Mouse (Mus musculus) gastrocnemius, adult 2 months (tissue): ENCODE data around the gene Togaram1. TPM values are rescaled to one million over a fixed set of nuclear protein-coding genes. Genes with fewer than 3 reads are reported as not detected.

Experiments
- DNase-seq: peaks from one replicate; pipeline ENCODE4 v3.0.0; 2022
- H3K27ac ChIP-seq: fragments of 200-600 bp; 2 replicates; pipeline ENCODE4 v1.8.1; 2022; ENCODE audit warnings: mild to moderate bottlenecking
- H3K4me3 ChIP-seq: fragments of 200-600 bp; 2 replicates; pipeline ENCODE4 v1.8.1; 2022; ENCODE audit warnings: mild to moderate bottlenecking, moderate library complexity
- CTCF ChIP-seq: fragments of 200-600 bp; IDR thresholded peaks from 2 replicates; pipeline ENCODE4 v1.8.1; 2022; ENCODE audit warnings: antibody characterized with exemption, mild to moderate bottlenecking, moderate library complexity
- intact Hi-C: fragments of 180-260 bp; cut with DNase I; formaldehyde crosslinking; loops from one replicate; pipeline ENCODE4 v1.15.1; 2025
- long read RNA-seq, 2 experiments: library from polyadenylated mRNA; stranded (forward); transcript quantifications; one replicate each; pipeline ENCODE4 v2.0.0; 2021
- total RNA-seq, 2 experiments: library from RNA; stranded (reverse); gene quantifications; 2 replicates each; pipeline ENCODE4 v1.2.3; 2021

Gene Togaram1
- 1 to 10 TPM; 9.2 to 9.7 TPM for total RNA-seq
- long read RNA-seq, experiment 1, partial matches to known transcripts = 5 of 5 reads
- long read RNA-seq, experiment 1, other reads (novel, unspliced or antisense) = 0 of 5 reads
- long read RNA-seq, experiment 2, full-length matches to known transcripts = 2 of 2 reads
- long read RNA-seq, experiment 2, partial matches to known transcripts = 0 of 2 reads
- long read RNA-seq, experiment 2, other reads (novel, unspliced or antisense) = 0 of 2 reads

DNA sequence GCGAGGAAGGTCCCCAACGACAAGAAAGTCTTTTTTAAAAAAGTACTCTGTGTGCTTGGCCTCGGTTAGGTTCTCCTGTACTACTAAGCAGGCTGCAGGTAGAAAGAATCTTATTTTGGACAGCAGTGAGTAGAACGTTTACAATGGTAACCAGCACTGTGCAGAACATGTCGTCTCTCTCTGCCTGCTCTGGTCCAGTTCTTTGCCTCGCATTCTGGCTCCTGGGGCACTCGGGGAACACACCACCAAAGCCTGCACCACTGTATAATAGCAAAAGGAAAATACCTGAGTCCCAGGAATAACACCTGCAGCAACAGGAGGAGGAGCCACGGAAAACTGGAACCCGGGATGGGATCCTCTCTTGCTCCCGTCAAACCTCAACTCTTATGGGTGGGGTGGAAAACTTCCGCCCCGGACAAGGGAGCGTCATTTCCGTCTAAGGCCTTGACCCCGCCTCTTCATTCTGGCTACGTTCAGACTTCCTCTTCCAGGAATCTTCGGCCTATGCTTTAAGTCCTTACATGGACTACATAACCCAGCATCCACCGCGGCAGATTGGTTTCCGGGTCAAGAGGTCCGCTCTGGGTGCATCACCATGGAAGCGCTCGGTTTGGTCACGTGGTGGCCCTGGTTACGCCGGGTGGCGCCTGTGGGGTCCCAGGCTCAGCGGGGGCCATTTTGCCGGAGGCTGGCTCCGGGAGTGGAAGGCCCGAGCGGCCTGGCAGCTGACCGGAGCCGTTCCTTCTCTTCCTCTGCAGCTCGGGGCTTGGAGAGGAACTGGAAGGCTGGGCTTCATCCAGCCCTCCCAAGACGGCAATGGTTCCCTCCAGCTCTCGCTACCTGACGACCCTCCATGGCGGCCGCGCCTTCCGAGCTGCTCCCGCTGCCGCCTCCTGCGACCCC is at the start of gene Togaram1, which contains the start of gene Klhl28:
Gene Togaram1, plus strand, starts transcription at position 681 of the 903 bp plus-strand sequence.
Gene Klhl28, minus strand, starts transcription at position 411 of the 903 bp plus-strand sequence.
- intact Hi-C loops = loop anchor here (5.0 to 10.0 kb wide), 3 partner anchors 72 to 209 kb away; partner anchors contain the start of genes Fkbp3, Mis18bp1 and Prpf39
- H3K4me3 ChIP-seq = peak within 1 kb of the TSS; percentile 80
- peak within 1 kb of the TSS; percentile 94 for H3K27ac ChIP-seq
- DNase-seq = peak; percentile 99
- TF ChIP-seq CTCF = no peak

DNA sequence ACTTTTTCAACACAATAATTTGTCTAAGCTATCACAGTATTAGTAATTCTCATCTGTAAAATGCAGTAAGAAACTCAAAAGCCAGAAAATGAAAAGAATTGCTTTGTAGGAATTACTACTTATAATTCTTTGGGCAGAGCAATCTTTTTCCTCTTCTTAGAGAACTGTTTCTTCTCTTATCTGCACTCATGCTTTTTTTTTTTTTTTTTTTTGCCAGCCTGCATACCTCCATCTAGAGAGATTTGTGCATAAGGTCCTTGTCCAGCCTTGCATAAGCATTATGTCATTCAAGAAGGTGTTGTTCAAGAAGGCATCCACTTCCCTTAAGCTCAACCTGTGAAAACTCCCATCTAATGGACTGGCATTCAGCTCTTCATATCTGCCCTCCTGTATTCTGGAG is 48.9 kb upstream of the Togaram1 start:
- Histone ChIP-seq H3K4me3 (no peak overlapping the region), H3K27ac (no peak overlapping the region)
- no peak for DNase-seq
- TF ChIP-seq CTCF = no peak
- intact Hi-C loops = loop anchor here (2.0 kb wide), 1 partner anchor 46 kb away; no protein-coding TSS in a partner anchor

DNA sequence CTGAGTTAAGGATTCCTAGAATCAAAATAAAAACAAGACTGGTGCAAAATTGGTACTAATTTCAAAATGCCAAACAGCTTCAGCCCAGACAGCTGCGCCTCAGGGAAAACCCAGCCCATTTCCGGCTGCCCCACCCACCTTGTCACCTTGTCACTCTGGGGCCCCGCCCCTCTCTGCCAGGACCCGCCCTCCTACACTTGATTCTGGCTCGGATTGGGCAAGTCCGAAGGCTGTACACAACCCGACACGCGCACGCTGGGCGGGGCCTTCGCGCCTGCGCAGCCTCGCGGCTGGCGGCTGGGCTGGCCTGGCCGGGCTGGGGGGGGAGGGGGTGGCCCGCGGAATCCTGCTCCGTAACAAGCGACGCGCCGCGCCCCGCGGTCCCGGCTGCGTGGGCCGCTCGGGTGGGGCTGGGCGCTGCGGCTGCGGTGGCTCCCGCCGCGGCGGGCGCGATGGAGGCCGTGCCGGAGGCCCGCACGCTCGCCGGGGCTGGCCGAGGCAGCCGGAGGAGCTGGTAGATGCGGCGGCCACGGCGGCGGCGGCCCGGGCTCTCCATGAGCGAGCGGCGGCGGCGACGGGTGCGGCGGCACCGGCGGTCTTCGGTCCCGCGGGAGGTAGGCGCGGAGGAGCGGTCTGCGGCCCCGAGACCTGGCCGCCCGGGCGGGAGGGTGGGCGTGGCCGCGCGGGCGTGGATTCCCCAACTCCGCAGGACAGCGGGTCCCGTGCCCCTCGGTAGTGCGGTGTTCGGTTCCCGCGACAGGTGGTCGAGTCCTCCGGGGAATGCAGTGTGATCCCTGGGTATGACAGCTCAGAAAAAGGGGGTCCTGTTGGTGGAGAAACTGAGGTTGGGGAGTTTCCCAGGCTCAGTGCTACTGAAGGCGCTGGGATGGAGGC is 47.8 kb upstream of the Togaram1 start, which contains the start of gene Gm527:
Gene Gm527, plus strand, starts transcription at position 329 of the 894 bp plus-strand sequence.
- intact Hi-C loops = loop anchor here (2.0 kb wide), 1 partner anchor 45 kb away; no protein-coding TSS in a partner anchor
- DNase-seq = peak; percentile 99
- Histone ChIP-seq H3K27ac (peak within 1 kb of the TSS; percentile 84), H3K4me3 (peak within 1 kb of the TSS; percentile 96)
- TF ChIP-seq CTCF = no peak

DNA sequence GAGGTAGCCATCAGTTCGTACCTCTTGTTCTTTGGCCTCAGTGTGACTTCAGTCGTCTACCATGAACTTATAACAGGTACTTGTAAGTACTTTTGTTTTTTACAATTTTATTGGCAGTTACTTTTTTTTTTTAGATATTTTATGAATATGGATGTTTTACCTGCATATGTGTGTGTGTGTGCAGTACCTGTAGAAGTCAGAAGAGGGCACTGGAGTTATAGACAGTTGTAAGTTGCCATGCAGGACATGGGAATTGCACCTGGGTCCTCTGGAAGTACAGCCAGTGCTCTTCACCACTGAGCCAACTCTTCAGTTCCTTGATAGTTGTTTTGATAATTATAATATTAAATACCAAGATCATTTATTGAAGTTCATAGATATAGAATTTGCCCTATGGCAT is 28.1 kb upstream of the Togaram1 start:
- intact Hi-C loops = no loop called here
- H3K4me3 ChIP-seq = no peak overlapping the region
- TF ChIP-seq CTCF = peak; percentile 54

DNA sequence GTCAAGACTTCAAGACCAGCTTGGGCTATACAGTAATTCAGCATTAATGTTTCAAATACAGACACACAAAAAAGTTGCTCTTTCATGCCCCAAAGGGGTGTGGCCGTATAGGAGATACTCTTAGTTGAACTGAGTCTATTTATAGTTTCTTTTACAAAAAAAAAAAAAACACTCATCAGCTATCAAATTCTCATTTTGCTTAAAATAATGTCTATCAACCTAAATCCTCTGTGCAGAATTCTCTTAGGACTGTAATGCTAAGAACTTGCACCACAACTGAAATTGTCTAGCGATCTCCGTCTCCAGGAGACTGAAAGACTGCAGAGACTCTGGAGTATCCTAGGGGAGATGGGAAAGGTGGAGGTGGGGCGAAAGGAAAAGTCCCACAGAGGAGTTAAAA is 1.0 kb upstream of the Togaram1 start:
- Histone ChIP-seq H3K27ac (peak overlapping the region; percentile 94), H3K4me3 (peak overlapping the region; percentile 80)
- intact Hi-C loops = loop anchor here (10.0 kb wide), 1 partner anchor 210 kb away; the partner anchor contains the start of gene Mis18bp1

More for the DNA sequence above, 28.1 kb upstream of the Togaram1 start:
- no peak for DNase-seq
- no peak overlapping the region for H3K27ac ChIP-seq

DNA sequence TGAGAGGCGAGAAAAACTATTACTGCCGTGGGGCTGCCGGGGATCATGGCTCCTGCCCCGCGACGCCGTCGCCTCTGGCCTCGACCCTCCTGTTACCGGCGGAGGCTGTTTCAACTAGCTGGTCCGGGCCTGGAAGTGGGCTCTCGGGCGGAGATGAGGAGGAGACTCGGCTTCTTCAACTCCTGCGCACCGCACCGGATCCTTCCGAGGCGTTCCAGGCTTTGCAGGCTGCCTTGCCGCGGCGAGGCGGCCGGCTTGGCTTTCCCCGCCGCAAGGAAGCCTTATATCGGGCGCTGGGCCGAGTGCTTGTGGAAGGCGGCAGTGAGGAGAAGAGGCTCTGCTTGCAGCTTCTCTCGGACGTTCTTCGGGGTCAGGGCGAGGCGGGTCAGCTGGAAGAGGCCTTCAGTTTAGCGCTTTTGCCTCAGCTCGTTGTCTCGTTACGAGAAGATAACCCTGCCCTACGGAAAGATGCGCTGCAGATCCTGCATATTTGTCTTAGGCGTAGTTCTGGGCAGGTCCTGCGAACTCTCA is 562 bp downstream of the Togaram1 start:
- intact Hi-C loops = loop anchor here (5.0 to 10.0 kb wide), 3 partner anchors 71 to 209 kb away; partner anchors contain the start of genes Fkbp3, Mis18bp1 and Prpf39
- peak; percentile 62 for DNase-seq
- Histone ChIP-seq H3K4me3 (peak overlapping the region; percentile 80), H3K27ac (peak overlapping the region; percentile 91)
- no peak for TF ChIP-seq CTCF

More for the DNA sequence above, 1.0 kb upstream of the Togaram1 start:
- no peak for TF ChIP-seq CTCF
- DNase-seq = no peak

DNA sequence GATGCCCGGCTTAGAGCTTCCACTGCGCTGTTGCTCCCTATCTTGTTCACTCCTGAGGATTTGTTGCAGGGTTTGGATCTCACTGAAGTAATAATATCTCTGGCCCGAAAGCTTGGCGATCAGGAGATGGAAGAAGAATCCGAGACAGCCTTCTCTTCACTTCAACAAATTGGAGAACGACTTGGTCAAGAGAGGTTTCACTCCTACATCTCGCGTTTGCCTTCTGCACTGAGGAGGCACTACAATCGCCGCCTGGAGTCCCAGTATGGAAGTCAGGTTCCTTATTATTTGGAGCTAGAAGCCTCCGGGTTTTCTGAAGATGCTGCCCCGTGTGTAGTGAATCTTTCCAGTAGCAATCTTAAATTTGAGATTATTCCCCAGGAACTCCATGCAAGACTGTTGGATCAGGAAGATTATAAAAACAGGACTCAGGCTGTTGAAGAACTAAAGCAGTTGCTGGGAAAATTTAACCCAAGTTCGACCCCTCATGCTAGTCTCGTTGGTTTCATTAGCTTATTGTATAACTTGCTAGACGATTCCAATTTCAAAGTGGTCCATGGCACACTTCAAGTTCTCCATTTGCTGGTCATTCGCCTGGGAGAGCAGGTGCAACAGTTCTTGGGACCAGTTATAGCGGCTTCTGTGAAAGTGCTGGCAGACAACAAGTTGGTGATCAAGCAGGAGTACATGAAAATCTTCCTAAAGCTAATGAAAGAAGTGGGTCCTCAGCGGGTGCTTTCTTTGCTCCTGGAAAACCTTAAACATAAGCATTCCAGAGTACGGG is 1.2 kb downstream of the Togaram1 start:
- Histone ChIP-seq H3K4me3 (peak overlapping the region; percentile 80), H3K27ac (peak overlapping the region; percentile 91)
- no peak for DNase-seq
- intact Hi-C loops = loop anchor here (5.0 to 10.0 kb wide), 3 partner anchors 70 to 208 kb away; partner anchors contain the start of genes Fkbp3, Mis18bp1 and Prpf39
- no peak for TF ChIP-seq CTCF

DNA sequence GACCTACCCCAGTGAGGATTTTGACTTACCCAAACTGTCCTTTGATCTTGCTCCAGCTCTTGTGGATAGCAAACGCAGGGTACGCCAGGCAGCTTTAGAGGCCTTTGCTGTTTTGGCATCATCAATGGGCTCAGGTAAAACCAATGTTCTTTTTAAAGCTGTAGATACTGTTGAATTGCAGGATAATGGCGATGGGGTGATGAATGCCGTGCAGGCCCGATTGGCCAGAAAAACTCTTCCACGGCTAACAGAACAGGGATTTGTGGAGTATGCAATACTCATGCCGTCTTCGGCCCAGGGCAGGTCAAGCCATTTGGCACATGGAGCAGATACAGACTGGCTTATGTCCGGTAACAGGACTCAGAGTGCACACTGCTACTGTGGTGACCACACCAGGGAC is 1.9 kb downstream of the Togaram1 start:
- Histone ChIP-seq H3K4me3 (peak overlapping the region; percentile 80), H3K27ac (peak overlapping the region; percentile 91)
- peak; percentile 42 for DNase-seq
- TF ChIP-seq CTCF = no peak
- intact Hi-C loops = loop anchor here (5.0 to 10.0 kb wide), 3 partner anchors 70 to 207 kb away; partner anchors contain the start of genes Fkbp3, Mis18bp1 and Prpf39

DNA sequence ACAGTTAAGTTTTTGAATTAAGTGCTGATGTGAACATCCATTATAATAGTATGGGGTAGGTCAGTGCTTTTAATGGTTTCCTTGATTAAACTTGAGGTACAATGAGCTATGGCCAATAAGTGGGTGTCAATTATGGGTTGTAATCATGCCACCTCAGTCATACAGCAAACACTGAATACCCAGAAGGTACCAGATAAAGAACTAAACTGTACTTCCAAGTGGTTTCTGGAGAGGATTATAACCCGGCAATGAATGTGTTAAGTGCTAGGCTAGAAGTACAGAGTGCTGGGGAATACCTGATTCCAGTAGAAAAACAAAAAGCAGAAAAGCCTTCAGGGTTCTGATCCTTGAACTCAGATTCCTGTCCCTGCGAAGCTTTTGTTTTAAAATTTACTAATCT is 2.5 kb downstream of the Togaram1 start:
- no peak for DNase-seq
- peak overlapping the region; percentile 91 for H3K27ac ChIP-seq

DNA sequence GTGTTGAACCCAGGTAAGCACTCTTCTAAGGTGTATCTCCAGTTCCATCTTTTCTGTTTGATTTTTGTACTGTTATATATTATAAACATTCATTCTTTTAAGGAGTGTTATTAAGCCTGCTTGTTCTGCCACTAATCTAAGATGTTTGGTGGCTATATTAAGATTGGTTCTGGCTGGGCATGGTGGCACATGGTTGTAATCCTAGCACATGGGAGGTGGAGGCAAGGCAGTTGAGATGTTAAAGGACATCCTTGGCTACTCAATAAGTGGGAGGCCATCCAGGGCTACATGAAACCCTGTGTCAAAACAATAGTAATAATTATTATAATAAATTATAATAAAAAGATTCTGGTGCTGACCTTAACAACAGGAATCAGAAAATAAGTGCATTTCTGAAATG is 5.8 kb downstream of the Togaram1 start:
- H3K4me3 ChIP-seq = no peak overlapping the region
- intact Hi-C loops = no loop called here
- H3K27ac ChIP-seq = peak overlapping the region; percentile 9; the same call in 1 of the 2 replicates
- TF ChIP-seq CTCF = no peak
- no peak for DNase-seq

More for the DNA sequence above, 2.5 kb downstream of the Togaram1 start:
- peak overlapping the region; percentile 80 for H3K4me3 ChIP-seq
- no peak for TF ChIP-seq CTCF
- intact Hi-C loops = loop anchor here (5.0 to 10.0 kb wide), 3 partner anchors 69 to 207 kb away; partner anchors contain the start of genes Fkbp3, Mis18bp1 and Prpf39

DNA sequence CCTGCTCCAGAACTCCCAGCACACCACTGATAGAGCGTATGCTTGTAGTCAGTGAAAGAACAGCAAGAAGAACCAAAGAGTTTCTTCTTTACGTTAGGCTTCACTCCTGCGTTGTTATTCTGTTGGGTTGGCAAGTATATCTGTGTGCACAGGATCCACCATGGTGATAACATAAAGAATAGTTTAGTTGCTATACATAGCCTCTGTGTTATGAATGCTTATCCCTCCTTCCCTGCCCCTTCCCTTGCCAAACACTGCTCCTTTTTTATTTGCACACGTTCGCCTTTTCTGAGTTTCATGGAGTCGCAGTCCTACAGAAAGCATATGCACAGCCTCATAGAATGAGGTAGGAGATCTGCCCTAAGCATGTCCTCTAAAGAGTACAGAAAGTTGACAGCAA is 6.5 kb downstream of the Togaram1 start:
- DNase-seq = no peak
- TF ChIP-seq CTCF = no peak
- Histone ChIP-seq H3K27ac (no peak overlapping the region), H3K4me3 (no peak overlapping the region)
- intact Hi-C loops = no loop called here
